Mouse (Mus musculus): Measurements from ENCODE around the gene Olfr69. TPM values are rescaled to one million over a fixed set of nuclear protein-coding genes. Genes with fewer than 3 reads are reported as not detected.
"Not testable (repeated sequence)": the region's sequence is repeated elsewhere in the genome, so short reads cannot be mapped to it uniquely, and the experiment has no call there.

Olfr69 gene
- total and polyA plus RNA-seq, 3 experiments = not detected

DNA sequence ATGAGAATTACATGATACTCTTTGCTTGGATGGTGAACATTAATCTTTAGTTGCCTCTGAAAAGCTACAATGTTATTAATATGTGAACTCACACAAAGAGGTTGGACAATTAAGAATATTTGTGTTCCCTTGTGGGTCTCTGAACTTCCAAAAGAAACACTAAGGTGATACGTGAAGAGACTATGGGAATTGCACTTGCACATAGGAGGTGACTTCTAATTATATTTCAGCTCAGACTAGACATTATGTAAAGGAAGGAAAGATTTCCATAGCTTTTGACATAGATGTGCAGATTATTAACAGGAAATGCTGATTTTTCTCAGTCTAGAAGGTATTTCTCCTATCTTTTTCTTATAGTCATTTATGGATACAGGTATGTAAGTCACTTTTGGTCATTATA, 41.3 kb downstream of the Olfr69 start, which contains the start of gene Olfr628:
TSS of gene Olfr628 (plus strand) at position 301 of the 400 bp plus-strand sequence.
- H3K4me3 ChIP-seq (replicated peaks in 1 of 3; ENCODE audit: low read depth in 2 of 3, low read length in 2 of 3, poor library complexity in 1 of 3) = no peak within 1 kb of the TSS
- TF ChIP-seq USF1 (IDR thresholded peaks at IDR 0.05; ENCODE audit: low read depth, low read length) (no peak), CTCF (conservative IDR thresholded peaks at IDR 0.05 in 1 of 2, IDR thresholded peaks at IDR 0.05 in 1 of 2; ENCODE audit: low read depth in 2 of 2, low read length in 2 of 2) (no peak), JUN (IDR thresholded peaks at IDR 0.05; ENCODE audit: insufficient read depth, low read depth, low read length) (no peak), MAFK (IDR thresholded peaks at IDR 0.05; ENCODE audit: insufficient replicate concordance, low read length) (no peak), IRF4 (IDR thresholded peaks at IDR 0.05; ENCODE audit: low read depth, low read length) (no peak), E2F4 (IDR thresholded peaks at IDR 0.05; ENCODE audit: insufficient replicate concordance, low read depth, low read length) (no peak), ZMIZ1 (IDR thresholded peaks at IDR 0.05; ENCODE audit: low read depth, low read length) (no peak), MAX (IDR thresholded peaks at IDR 0.05; ENCODE audit: low read length) (no peak), GABPA (IDR thresholded peaks at IDR 0.05; ENCODE audit: insufficient replicate concordance, low read depth, low read length) (no peak)
- H3K9me3 ChIP-seq (replicated peaks; ENCODE audit: low read length) = no peaks in the 10 kb centered on the region
- DNase-seq (ENCODE audit: extremely low read depth) = no peak
- no peak within 1 kb of the TSS for H3K9ac ChIP-seq (ENCODE audit: insufficient read depth, low read depth)
- H3K4me2 ChIP-seq (ENCODE audit: insufficient read depth, low read depth, poor library complexity, severe bottlenecking) = no peak within 1 kb of the TSS
- dilution Hi-C loops (cut with MboI; ENCODE audit: extremely low pct_ligation_motif_present, extremely low pct_unique_long_range_greater_than_20kb, low sequenced_read_pairs) = no loop called here
- H3K36me3 ChIP-seq (replicated peaks in 1 of 2; ENCODE audit: control insufficient read depth in 1 of 2, insufficient read depth in 1 of 2, low read length in 1 of 2) = no peaks in the 10 kb centered on the region
- H3K27ac ChIP-seq (ENCODE audit: insufficient read depth, low read depth) = no peak within 1 kb of the TSS
- in situ Hi-C loops (cut with MboI; ENCODE audit: low pct_ligation_motif_present, low pct_unique_long_range_greater_than_20kb, low sequenced_read_pairs) = no loop called here
- H3K27me3 ChIP-seq (replicated peaks) = no peaks in the 10 kb centered on the region
- H3K4me1 ChIP-seq (ENCODE audit: control insufficient read depth in 1 of 2, insufficient read depth in 2 of 2) = no peaks in the 10 kb centered on the region
- H3K79me2 ChIP-seq (replicated peaks; ENCODE audit: control insufficient read depth, extremely low read depth, insufficient read depth, poor library complexity, severe bottlenecking) = no peaks in the 10 kb centered on the region

DNA sequence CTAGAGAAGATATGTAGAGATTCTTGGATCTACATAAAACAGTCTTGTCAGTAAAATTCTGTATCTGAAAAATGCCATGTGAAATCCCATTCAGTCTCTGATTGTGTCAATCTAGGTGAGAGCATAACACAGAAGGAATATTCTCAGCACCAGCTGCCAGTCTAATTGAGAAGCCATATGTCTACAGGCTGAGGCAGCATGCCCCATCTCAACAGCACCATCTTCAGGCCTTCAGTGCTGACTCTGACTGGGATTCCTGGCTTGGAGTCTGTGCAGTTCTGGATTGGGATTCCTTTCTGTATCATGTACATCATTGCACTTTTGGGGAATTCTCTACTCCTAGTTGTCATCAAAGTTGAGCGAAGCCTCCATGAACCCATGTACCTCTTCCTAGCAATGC, 55.0 kb downstream of the Olfr69 start:
- H3K9ac ChIP-seq (ENCODE audit: insufficient read depth, low read depth); H3K27ac ChIP-seq (ENCODE audit: insufficient read depth, low read depth); H3K27me3 ChIP-seq (replicated peaks); H3K4me3 ChIP-seq (replicated peaks in 1 of 3; ENCODE audit: low read depth in 2 of 3, low read length in 2 of 3, poor library complexity in 1 of 3); dilution Hi-C loops (cut with MboI; ENCODE audit: extremely low pct_ligation_motif_present, extremely low pct_unique_long_range_greater_than_20kb, low sequenced_read_pairs); H3K36me3 ChIP-seq (replicated peaks in 1 of 2; ENCODE audit: control insufficient read depth in 1 of 2, insufficient read depth in 1 of 2, low read length in 1 of 2); H3K4me1 ChIP-seq (ENCODE audit: control insufficient read depth in 1 of 2, insufficient read depth in 2 of 2); H3K4me2 ChIP-seq (ENCODE audit: insufficient read depth, low read depth, poor library complexity, severe bottlenecking); DNase-seq (ENCODE audit: extremely low read depth); H3K79me2 ChIP-seq (replicated peaks; ENCODE audit: control insufficient read depth, extremely low read depth, insufficient read depth, poor library complexity, severe bottlenecking); H3K9me3 ChIP-seq (replicated peaks; ENCODE audit: low read length): not testable (repeated sequence)
- in situ Hi-C loops (cut with MboI; ENCODE audit: low pct_ligation_motif_present, low pct_unique_long_range_greater_than_20kb, low sequenced_read_pairs) = loop anchor here (25.0 kb wide), 1 partner anchor 471 kb away; the partner anchor contains the start of genes Olfr648 and Olfr649

Other genes with a start within 250 kb of the Olfr69 start
Only the 20 nearest of the 32 such genes appear.
- not detected in 2 replicates for gene Olfr620, start 159.1 kb downstream of the Olfr69 start, total RNA-seq (2012; rRNA removed)
- not detected in 2 replicates for gene Olfr620, start 159.1 kb downstream of the Olfr69 start, total RNA-seq (2014; rRNA removed)
- not detected in 2 replicates for gene Olfr620, start 159.1 kb downstream of the Olfr69 start, polyA plus RNA-seq (2012; ENCODE audit: insufficient read length, low read depth)
- not detected in 2 replicates for gene Olfr622, start 128.9 kb downstream of the Olfr69 start, total RNA-seq (2012; rRNA removed)
- not detected in 2 replicates for gene Olfr622, start 128.9 kb downstream of the Olfr69 start, total RNA-seq (2014; rRNA removed)
- not detected in 2 replicates for gene Olfr622, start 128.9 kb downstream of the Olfr69 start, polyA plus RNA-seq (2012; ENCODE audit: insufficient read length, low read depth)
- gene Olfr623, start 107.9 kb downstream of the Olfr69 start, total RNA-seq (2012; rRNA removed) = not detected in 2 replicates
- not detected in 2 replicates for gene Olfr623, start 107.9 kb downstream of the Olfr69 start, total RNA-seq (2014; rRNA removed)
- gene Olfr623, start 107.9 kb downstream of the Olfr69 start, polyA plus RNA-seq (2012; ENCODE audit: insufficient read length, low read depth) = not detected in 2 replicates
- gene Olfr624, start 100.4 kb downstream of the Olfr69 start, total RNA-seq (2012; rRNA removed) = not detected in 2 replicates
- gene Olfr624, start 100.4 kb downstream of the Olfr69 start, total RNA-seq (2014; rRNA removed) = not detected in 2 replicates
- not detected in 2 replicates for gene Olfr624, start 100.4 kb downstream of the Olfr69 start, polyA plus RNA-seq (2012; ENCODE audit: insufficient read length, low read depth)
- not detected in 2 replicates for gene Olfr625-ps1, start 88.9 kb downstream of the Olfr69 start, total RNA-seq (2012; rRNA removed)
- gene Olfr625-ps1, start 88.9 kb downstream of the Olfr69 start, total RNA-seq (2014; rRNA removed) = not detected in 2 replicates
- gene Olfr625-ps1, start 88.9 kb downstream of the Olfr69 start, polyA plus RNA-seq (2012; ENCODE audit: insufficient read length, low read depth) = not detected in 2 replicates
- not detected in 2 replicates for gene Olfr243, start 56.9 kb downstream of the Olfr69 start, total RNA-seq (2012; rRNA removed)
- gene Olfr243, start 56.9 kb downstream of the Olfr69 start, total RNA-seq (2014; rRNA removed) = not detected in 2 replicates
- gene Olfr243, start 56.9 kb downstream of the Olfr69 start, polyA plus RNA-seq (2012; ENCODE audit: insufficient read length, low read depth) = 0.05 TPM in 1 of 2 replicates, not detected in the other
- gene Olfr628, start 41.2 kb downstream of the Olfr69 start, total RNA-seq (2012; rRNA removed) = not detected in 2 replicates
- not detected in 2 replicates for gene Olfr628, start 41.2 kb downstream of the Olfr69 start, total RNA-seq (2014; rRNA removed)
- gene Olfr628, start 41.2 kb downstream of the Olfr69 start, polyA plus RNA-seq (2012; ENCODE audit: insufficient read length, low read depth) = not detected in 2 replicates
- gene Olfr629, start 26.7 kb downstream of the Olfr69 start, total RNA-seq (2012; rRNA removed) = not detected in 2 replicates
- gene Olfr629, start 26.7 kb downstream of the Olfr69 start, total RNA-seq (2014; rRNA removed) = not detected in 2 replicates
- not detected in 2 replicates for gene Olfr629, start 26.7 kb downstream of the Olfr69 start, polyA plus RNA-seq (2012; ENCODE audit: insufficient read length, low read depth)
- not detected in 2 replicates for gene Olfr630, start 14.3 kb downstream of the Olfr69 start, total RNA-seq (2012; rRNA removed)
- gene Olfr630, start 14.3 kb downstream of the Olfr69 start, total RNA-seq (2014; rRNA removed) = not detected in 2 replicates
- gene Olfr630, start 14.3 kb downstream of the Olfr69 start, polyA plus RNA-seq (2012; ENCODE audit: insufficient read length, low read depth) = not detected in 2 replicates
- gene Olfr68, start 8.1 kb upstream of the Olfr69 start, total RNA-seq (2012; rRNA removed) = not detected in 2 replicates
- gene Olfr68, start 8.1 kb upstream of the Olfr69 start, total RNA-seq (2014; rRNA removed) = not detected in 2 replicates
- gene Olfr68, start 8.1 kb upstream of the Olfr69 start, polyA plus RNA-seq (2012; ENCODE audit: insufficient read length, low read depth) = not detected in 2 replicates
- gene Olfr67, start 20.2 kb upstream of the Olfr69 start, total RNA-seq (2012; rRNA removed) = not detected in 2 replicates
- gene Olfr67, start 20.2 kb upstream of the Olfr69 start, total RNA-seq (2014; rRNA removed) = not detected in 2 replicates
- not detected in 2 replicates for gene Olfr67, start 20.2 kb upstream of the Olfr69 start, polyA plus RNA-seq (2012; ENCODE audit: insufficient read length, low read depth)
- 0.42 TPM in 1 of 2 replicates, not detected in the other for gene Hbb-bt, start 42.4 kb upstream of the Olfr69 start, total RNA-seq (2012; rRNA removed)
- 5.6 and 6.0 TPM in 2 replicates for gene Hbb-bt, start 42.4 kb upstream of the Olfr69 start, total RNA-seq (2014; rRNA removed)
- 4.3 and 4.6 TPM in 2 replicates for gene Hbb-bt, start 42.4 kb upstream of the Olfr69 start, polyA plus RNA-seq (2012; ENCODE audit: insufficient read length, low read depth)
- gene Hbb-bs, start 56.5 kb upstream of the Olfr69 start, total RNA-seq (2012; rRNA removed) = 0.80 TPM in 1 of 2 replicates, not detected in the other
- not detected in 2 replicates for gene Hbb-bs, start 56.5 kb upstream of the Olfr69 start, total RNA-seq (2014; rRNA removed)
- gene Hbb-bs, start 56.5 kb upstream of the Olfr69 start, polyA plus RNA-seq (2012; ENCODE audit: insufficient read length, low read depth) = 5.5 and 5.7 TPM in 2 replicates
- gene Hbb-bh2, start 68.9 kb upstream of the Olfr69 start, total RNA-seq (2012; rRNA removed) = not detected in 2 replicates
- not detected in 2 replicates for gene Hbb-bh2, start 68.9 kb upstream of the Olfr69 start, total RNA-seq (2014; rRNA removed)
- gene Hbb-bh2, start 68.9 kb upstream of the Olfr69 start, polyA plus RNA-seq (2012; ENCODE audit: insufficient read length, low read depth) = not detected in 2 replicates
- gene Hbb-bh1, start 71.6 kb upstream of the Olfr69 start, total RNA-seq (2012; rRNA removed) = not detected in 2 replicates
- 0.95 TPM in 1 of 2 replicates, not detected in the other for gene Hbb-bh1, start 71.6 kb upstream of the Olfr69 start, total RNA-seq (2014; rRNA removed)
- gene Hbb-bh1, start 71.6 kb upstream of the Olfr69 start, polyA plus RNA-seq (2012; ENCODE audit: insufficient read length, low read depth) = not detected in 2 replicates
- gene Hbb-y, start 81.6 kb upstream of the Olfr69 start, total RNA-seq (2012; rRNA removed) = not detected in 2 replicates
- gene Hbb-y, start 81.6 kb upstream of the Olfr69 start, total RNA-seq (2014; rRNA removed) = not detected in 2 replicates
- gene Hbb-y, start 81.6 kb upstream of the Olfr69 start, polyA plus RNA-seq (2012; ENCODE audit: insufficient read length, low read depth) = not detected in 2 replicates
- not detected in 2 replicates for gene Olfr66, start 114.7 kb upstream of the Olfr69 start, total RNA-seq (2012; rRNA removed)
- gene Olfr66, start 114.7 kb upstream of the Olfr69 start, total RNA-seq (2014; rRNA removed) = not detected in 2 replicates
- gene Olfr66, start 114.7 kb upstream of the Olfr69 start, polyA plus RNA-seq (2012; ENCODE audit: insufficient read length, low read depth) = not detected in 2 replicates
- not detected in 2 replicates for gene Olfr64, start 122.9 kb upstream of the Olfr69 start, total RNA-seq (2012; rRNA removed)
- not detected in 2 replicates for gene Olfr64, start 122.9 kb upstream of the Olfr69 start, total RNA-seq (2014; rRNA removed)
- gene Olfr64, start 122.9 kb upstream of the Olfr69 start, polyA plus RNA-seq (2012; ENCODE audit: insufficient read length, low read depth) = not detected in 2 replicates
- gene Olfr65, start 131.9 kb upstream of the Olfr69 start, total RNA-seq (2012; rRNA removed) = not detected in 2 replicates
- not detected in 2 replicates for gene Olfr65, start 131.9 kb upstream of the Olfr69 start, total RNA-seq (2014; rRNA removed)
- not detected in 2 replicates for gene Olfr65, start 131.9 kb upstream of the Olfr69 start, polyA plus RNA-seq (2012; ENCODE audit: insufficient read length, low read depth)
- not detected in 2 replicates for gene Olfr631, start 157.2 kb upstream of the Olfr69 start, total RNA-seq (2012; rRNA removed)
- not detected in 2 replicates for gene Olfr631, start 157.2 kb upstream of the Olfr69 start, total RNA-seq (2014; rRNA removed)
- gene Olfr631, start 157.2 kb upstream of the Olfr69 start, polyA plus RNA-seq (2012; ENCODE audit: insufficient read length, low read depth) = not detected in 2 replicates